Mouse (Mus musculus) embryo, embryonic 10.5 days (tissue): ENCODE data around the gene Fam151b.

Experiments
- DNase-seq: peaks from one replicate; pipeline ENCODE4 v3.0.0-alpha.2; 2015; ENCODE audit warnings: low spot score

The Fam151b gene

DNA sequence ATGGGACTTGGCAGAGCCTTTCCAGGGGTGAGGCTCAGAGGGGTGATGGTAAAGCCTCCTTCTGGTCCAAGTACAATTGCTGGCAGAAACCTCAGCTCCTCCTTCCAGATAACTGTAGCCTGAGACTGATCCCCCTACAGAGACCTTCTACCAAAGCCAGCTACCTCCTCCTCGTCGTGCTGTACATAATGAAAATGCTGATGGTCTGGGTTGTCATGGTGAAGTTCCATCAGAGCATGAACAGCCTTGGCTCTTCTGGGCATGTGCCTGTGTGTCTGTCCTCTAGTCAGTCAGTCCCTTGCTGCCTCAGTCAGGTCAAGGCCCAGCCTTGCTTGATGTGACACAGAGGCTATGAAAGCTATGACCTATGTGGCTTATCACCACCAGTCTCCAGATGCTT is 73.3 kb downstream of the Fam151b start:
- no peak for DNase-seq

DNA sequence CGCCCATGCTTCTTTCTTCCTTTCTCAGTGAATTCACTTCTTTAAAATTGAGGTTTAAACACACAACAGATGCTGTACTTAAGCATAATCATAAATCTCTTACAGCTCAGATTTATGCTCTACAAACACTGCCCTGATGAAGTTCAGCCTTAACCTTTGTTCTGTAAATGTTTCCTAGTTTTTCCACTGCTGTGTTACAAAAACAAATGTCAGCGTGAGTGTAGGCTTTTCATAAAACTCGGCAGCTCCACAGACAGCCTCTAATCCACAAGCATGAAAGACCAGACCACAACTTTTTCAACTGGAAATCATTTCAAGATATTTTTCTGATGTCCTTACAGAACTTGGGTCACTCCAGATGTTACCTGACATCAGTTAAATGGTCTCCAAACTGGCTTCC is 80.3 kb downstream of the Fam151b start:
- no peak for DNase-seq

GRCm38 (mm10) chr13:92402063-92402462 is 81.8 kb downstream of the Fam151b start:
- no peak for DNase-seq
